Mouse (Mus musculus) lung, adult 2 months (tissue): Measurements from ENCODE around the gene Eya4.

Experiments
- CTCF ChIP-seq: fragments of 200-500 bp; IDR thresholded peaks from 2 replicates; pipeline ENCODE4 v1.5.1; 2011; ENCODE audit warnings: mild to moderate bottlenecking, low read length, control low read depth; ENCODE audit not compliant: insufficient read depth
- POLR2A ChIP-seq: fragments of 200-500 bp; IDR thresholded peaks from 2 replicates; pipeline ENCODE4 v1.6.1; 2011; ENCODE audit warnings: low read depth, mild to moderate bottlenecking, control low read depth, low read length, borderline replicate concordance; ENCODE audit errors: extremely low read depth

GRCm38 (mm10) chr10:23327651-23328050 lies 22.9 kb downstream of the Eya4 start:
- TF ChIP-seq POLR2A (no peak), CTCF (no peak)
